Mouse (Mus musculus): Measurements from ENCODE around the gene Klhl18. TPM values are rescaled to one million over a fixed set of nuclear protein-coding genes. Genes with fewer than 3 reads are reported as not detected.
A peak's percentile ranks its signal among the peaks of the same experiment; 100 is the strongest.

The Klhl18 gene
- 10.5 and 14.3 TPM in 2 replicates for polyA plus RNA-seq (2014; fragmentation: Nextera tagmentation; extraction: Ambion mirVana)

DNA sequence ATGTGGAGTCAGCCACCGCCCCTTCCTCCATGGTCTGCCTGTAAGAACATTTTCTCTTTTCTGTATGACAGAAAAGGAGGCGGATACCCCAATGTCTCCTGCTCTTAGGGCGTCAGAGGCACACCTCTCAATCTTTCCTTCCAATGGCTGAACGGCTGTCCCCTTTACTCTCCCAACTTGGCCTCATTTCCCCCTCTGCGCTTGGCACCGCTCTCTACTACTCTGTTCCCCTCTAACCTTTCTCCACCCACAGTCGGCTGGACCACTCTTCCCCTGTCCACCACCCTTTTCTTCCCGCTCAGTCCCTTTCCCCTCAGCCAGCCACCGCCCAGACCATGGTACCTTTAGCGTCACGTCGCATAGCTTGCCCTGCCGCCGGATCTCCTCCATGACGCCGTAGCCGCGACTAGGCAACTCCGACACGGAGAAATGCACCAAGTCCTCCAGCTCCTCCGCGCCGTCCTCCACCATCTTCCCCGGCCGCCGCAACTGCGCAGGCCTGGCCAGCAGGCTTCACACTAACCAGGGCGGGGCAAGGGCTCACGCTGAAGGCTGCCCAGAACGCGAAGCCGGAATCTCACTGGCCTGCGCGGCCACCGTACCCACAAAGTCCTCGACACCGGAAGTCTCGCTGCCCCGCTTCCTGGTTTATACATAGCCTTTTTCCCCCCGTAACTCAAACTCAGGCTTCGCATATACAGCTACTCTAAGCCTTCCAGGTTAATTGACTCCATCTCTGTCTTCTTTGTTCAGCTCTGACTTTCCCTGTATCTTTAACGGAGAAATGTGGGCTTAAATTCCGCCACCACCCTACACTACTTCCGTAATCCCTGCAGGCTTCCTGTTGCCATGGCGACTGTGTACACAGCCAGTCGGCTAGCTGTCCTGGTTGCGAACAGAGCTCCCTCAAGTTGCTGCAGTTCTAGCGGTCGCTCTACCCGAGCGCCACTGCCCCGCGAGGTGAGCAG, at the start of gene Klhl18, which contains the start of gene Kif9:
Gene Klhl18 (minus strand): TSS at position 571 of the 968 bp plus-strand sequence.
Gene Kif9 (plus strand): TSS at position 835 of the 968 bp plus-strand sequence.
- peak; percentile 99 for ATAC-seq
- peak within 1 kb of the TSS; percentile 71 for H3K4me3 ChIP-seq (ENCODE audit: low read depth, low read length)
- H3K36me3 ChIP-seq (ENCODE audit: control insufficient read depth, insufficient read depth, low read length) = no peaks in the 10 kb centered on the region
- under 1% methylated on average over 53 of the region's 53 CpGs for WGBS
- DNase-seq (ENCODE audit: low spot score) = peak; percentile 98
- peak within 1 kb of the TSS; percentile 69 for H3K4me2 ChIP-seq (ENCODE audit: low read length)
- peak within 1 kb of the TSS; percentile 84 for H3K27ac ChIP-seq (ENCODE audit: low read depth, low read length)
- peaks cover 10% of the 10 kb centered on the region for H3K4me1 ChIP-seq (ENCODE audit: control insufficient read depth, insufficient read depth, low read length)
- H3K9me3 ChIP-seq (replicated peaks; ENCODE audit: control insufficient read depth, low read length) = no peaks in the 10 kb centered on the region
- no peaks in the 10 kb centered on the region for H3K27me3 ChIP-seq (replicated peaks; ENCODE audit: control insufficient read depth, insufficient read depth, low read length)
- peak within 1 kb of the TSS; percentile 86 for H3K9ac ChIP-seq (ENCODE audit: low read length)

DNA sequence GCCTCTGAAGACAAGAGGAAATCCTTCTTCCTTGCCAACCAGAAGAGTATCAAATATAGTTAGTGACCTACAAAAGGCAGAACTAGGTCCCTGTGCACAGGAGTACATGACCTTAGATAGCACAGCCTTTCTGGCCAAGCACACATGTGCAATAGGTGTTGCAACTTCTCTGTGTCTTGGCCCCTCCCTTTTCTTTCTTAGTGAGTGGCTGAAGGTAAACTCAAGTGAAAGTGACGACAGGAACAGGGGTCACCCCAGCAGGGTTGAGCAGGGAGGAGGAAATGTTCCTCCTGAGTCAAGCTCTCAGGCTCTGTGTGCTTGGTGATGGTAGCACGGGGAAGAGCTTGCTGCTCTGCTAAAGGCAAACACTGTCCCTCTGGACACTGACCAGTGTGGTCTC, 49.2 kb upstream of the Klhl18 start:
- Histone ChIP-seq H3K9me3 (replicated peaks; ENCODE audit: control insufficient read depth, low read length) (no peaks in the 10 kb centered on the region), H3K27ac (ENCODE audit: low read depth, low read length) (no peak overlapping the region), H3K27me3 (replicated peaks; ENCODE audit: control insufficient read depth, insufficient read depth, low read length) (no peaks in the 10 kb centered on the region), H3K4me2 (ENCODE audit: low read length) (no peak overlapping the region), H3K4me3 (ENCODE audit: low read depth, low read length) (no peak overlapping the region), H3K36me3 (ENCODE audit: control insufficient read depth, insufficient read depth, low read length) (no peaks in the 10 kb centered on the region), H3K9ac (ENCODE audit: low read length) (no peak overlapping the region), H3K4me1 (ENCODE audit: control insufficient read depth, insufficient read depth, low read length) (no peaks in the 10 kb centered on the region)
- DNase-seq (ENCODE audit: low spot score) = no peak
- no peak for ATAC-seq
- 53% methylated on average over 2 of the region's 2 CpGs for WGBS

DNA sequence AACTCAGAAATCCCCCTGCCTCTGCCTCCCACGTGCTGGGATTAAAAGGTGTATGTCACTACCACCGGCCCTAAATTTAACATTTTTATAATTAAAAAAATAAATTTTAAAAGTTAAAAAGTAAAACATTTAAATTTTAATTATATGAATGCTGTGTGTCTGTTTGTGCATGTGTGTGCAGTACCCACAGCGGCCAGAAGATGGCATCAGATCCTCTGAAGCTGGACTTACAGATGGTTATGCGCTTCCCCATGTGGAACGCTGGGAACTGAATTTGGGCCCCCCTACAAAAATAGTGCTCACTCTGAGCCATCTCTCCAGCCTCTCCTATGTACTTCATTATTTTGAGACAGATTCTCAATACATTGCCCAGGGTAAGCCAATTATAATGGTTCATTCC, 14.4 kb upstream of the Klhl18 start:
- H3K9me3 ChIP-seq (replicated peaks; ENCODE audit: control insufficient read depth, low read length) = peaks cover 5% of the 10 kb centered on the region; the same call in 1 of the 2 replicates
- DNase-seq (ENCODE audit: low spot score) (no peak), ATAC-seq (no peak)
- H3K4me2 ChIP-seq (ENCODE audit: low read length) = no peak overlapping the region
- H3K9ac ChIP-seq (ENCODE audit: low read length) = no peak overlapping the region
- H3K4me1 ChIP-seq (ENCODE audit: control insufficient read depth, insufficient read depth, low read length) = no peaks in the 10 kb centered on the region
- no peaks in the 10 kb centered on the region for H3K36me3 ChIP-seq (ENCODE audit: control insufficient read depth, insufficient read depth, low read length)
- WGBS = 64% methylated on average over 5 of the region's 5 CpGs
- H3K27ac ChIP-seq (ENCODE audit: low read depth, low read length) = no peak overlapping the region
- H3K4me3 ChIP-seq (ENCODE audit: low read depth, low read length) = no peak overlapping the region
- H3K27me3 ChIP-seq (replicated peaks; ENCODE audit: control insufficient read depth, insufficient read depth, low read length) = no peaks in the 10 kb centered on the region

- Histone ChIP-seq H3K4me1 (ENCODE audit: control insufficient read depth, insufficient read depth, low read length) (no peaks in the 10 kb centered on the region), H3K4me2 (ENCODE audit: low read length) (no peak overlapping the region), H3K9me3 (replicated peaks; ENCODE audit: control insufficient read depth, low read length) (peaks cover 5% of the 10 kb centered on the region; the same call in 1 of the 2 replicates), H3K9ac (ENCODE audit: low read length) (no peak overlapping the region), H3K36me3 (ENCODE audit: control insufficient read depth, insufficient read depth, low read length) (no peaks in the 10 kb centered on the region), H3K27me3 (replicated peaks; ENCODE audit: control insufficient read depth, insufficient read depth, low read length) (no peaks in the 10 kb centered on the region), H3K27ac (ENCODE audit: low read depth, low read length) (no peak overlapping the region), H3K4me3 (ENCODE audit: low read depth, low read length) (no peak overlapping the region)
- DNase-seq (ENCODE audit: low spot score) (no peak), ATAC-seq (no peak)
- 20% methylated on average over 4 of the region's 4 CpGs for WGBS
These were observed 12.3 kb upstream of the Klhl18 start for GRCm38 (mm10) chr9:110488841-110489240.

DNA sequence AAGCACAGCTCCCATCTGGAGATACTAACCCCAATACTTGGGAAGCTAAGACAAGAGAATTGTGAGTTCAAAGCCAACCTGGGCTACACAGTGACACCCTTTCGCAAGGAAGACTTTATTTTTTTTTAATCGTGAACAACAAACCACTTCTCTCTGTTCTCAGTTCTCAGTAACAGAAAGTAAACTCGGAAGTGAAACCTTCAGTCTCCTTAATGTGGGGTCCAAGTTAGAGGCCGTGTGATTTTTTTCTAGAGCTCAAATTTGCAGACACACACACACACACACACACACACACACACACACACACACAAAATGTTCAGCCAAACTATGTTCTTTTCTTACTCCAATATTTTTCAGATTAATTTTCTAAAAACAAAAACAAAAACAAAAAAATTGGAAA, 2.1 kb upstream of the Klhl18 start:
- no peak for DNase-seq (ENCODE audit: low spot score)
- Histone ChIP-seq H3K27ac (ENCODE audit: low read depth, low read length) (no peak overlapping the region), H3K9me3 (replicated peaks; ENCODE audit: control insufficient read depth, low read length) (no peaks in the 10 kb centered on the region), H3K36me3 (ENCODE audit: control insufficient read depth, insufficient read depth, low read length) (no peaks in the 10 kb centered on the region), H3K27me3 (replicated peaks; ENCODE audit: control insufficient read depth, insufficient read depth, low read length) (no peaks in the 10 kb centered on the region), H3K4me1 (ENCODE audit: control insufficient read depth, insufficient read depth, low read length) (peaks cover 10% of the 10 kb centered on the region), H3K4me2 (ENCODE audit: low read length) (no peak overlapping the region), H3K4me3 (ENCODE audit: low read depth, low read length) (no peak overlapping the region), H3K9ac (ENCODE audit: low read length) (no peak overlapping the region)
- no peak for ATAC-seq
- 83% methylated on average over 4 of the region's 4 CpGs for WGBS

- H3K9me3 ChIP-seq (replicated peaks; ENCODE audit: control insufficient read depth, low read length) = no peaks in the 10 kb centered on the region
- ATAC-seq = no peak
- H3K36me3 ChIP-seq (ENCODE audit: control insufficient read depth, insufficient read depth, low read length) = no peaks in the 10 kb centered on the region
- DNase-seq (ENCODE audit: low spot score) = no peak
- H3K9ac ChIP-seq (ENCODE audit: low read length) = no peak overlapping the region
- no peaks in the 10 kb centered on the region for H3K27me3 ChIP-seq (replicated peaks; ENCODE audit: control insufficient read depth, insufficient read depth, low read length)
- H3K27ac ChIP-seq (ENCODE audit: low read depth, low read length) = no peak overlapping the region
- no peak overlapping the region for H3K4me3 ChIP-seq (ENCODE audit: low read depth, low read length)
- WGBS = 56% methylated on average over 11 of the region's 11 CpGs
- peaks cover 10% of the 10 kb centered on the region for H3K4me1 ChIP-seq (ENCODE audit: control insufficient read depth, insufficient read depth, low read length)
- no peak overlapping the region for H3K4me2 ChIP-seq (ENCODE audit: low read length)
These were observed 1.5 kb upstream of the Klhl18 start for GRCm38 (mm10) chr9:110477951-110478350.

- Histone ChIP-seq H3K9me3 (replicated peaks; ENCODE audit: control insufficient read depth, low read length) (no peaks in the 10 kb centered on the region), H3K36me3 (ENCODE audit: control insufficient read depth, insufficient read depth, low read length) (no peaks in the 10 kb centered on the region), H3K27me3 (replicated peaks; ENCODE audit: control insufficient read depth, insufficient read depth, low read length) (no peaks in the 10 kb centered on the region), H3K4me3 (ENCODE audit: low read depth, low read length) (no peak overlapping the region), H3K9ac (ENCODE audit: low read length) (no peak overlapping the region), H3K4me2 (ENCODE audit: low read length) (no peak overlapping the region), H3K27ac (ENCODE audit: low read depth, low read length) (no peak overlapping the region), H3K4me1 (ENCODE audit: control insufficient read depth, insufficient read depth, low read length) (no peaks in the 10 kb centered on the region)
- WGBS = 86% methylated on average over 3 of the region's 3 CpGs
- DNase-seq (ENCODE audit: low spot score) = no peak
- ATAC-seq = no peak
These were observed 10.3 kb downstream of the Klhl18 start for GRCm38 (mm10) chr9:110466179-110466578.

- H3K36me3 ChIP-seq (ENCODE audit: control insufficient read depth, insufficient read depth, low read length) = no peaks in the 10 kb centered on the region
- no peak overlapping the region for H3K9ac ChIP-seq (ENCODE audit: low read length)
- no peak for ATAC-seq
These were observed 11.2 kb downstream of the Klhl18 start for GRCm38 (mm10) chr9:110465336-110465735.

DNA sequence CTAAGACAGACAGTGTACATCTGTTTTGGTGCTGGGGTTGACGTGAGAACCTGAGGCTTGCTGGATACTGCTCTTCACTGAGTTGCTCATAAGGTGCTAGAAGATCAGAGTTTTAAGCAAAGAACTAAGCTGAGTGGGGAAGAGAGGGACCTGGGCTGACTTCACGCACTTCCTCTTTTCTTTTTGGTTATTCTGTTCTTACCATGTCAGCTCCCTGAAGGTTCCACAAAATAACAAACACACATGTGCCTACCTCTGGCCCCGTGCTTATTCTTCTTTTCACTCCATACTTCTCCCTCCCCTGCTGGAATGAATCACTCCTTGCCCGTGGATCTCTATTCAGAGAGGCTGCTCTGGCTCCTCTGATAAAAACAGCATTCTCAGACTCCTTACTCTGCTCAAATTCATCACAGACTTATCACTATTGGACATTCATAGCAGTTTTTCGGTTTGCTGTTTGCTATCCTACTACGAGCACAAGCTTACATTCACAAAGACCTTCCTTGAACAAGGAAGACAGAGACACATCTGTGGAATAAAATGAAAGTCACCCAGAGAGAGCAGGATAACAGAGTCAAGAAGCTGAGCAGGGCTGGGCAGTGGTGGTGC, 12.4 kb downstream of the Klhl18 start:
- WGBS = 93% methylated on average over 6 of the region's 6 CpGs
- DNase-seq (ENCODE audit: low spot score) (no peak), ATAC-seq (no peak)
- no peaks in the 10 kb centered on the region for H3K9me3 ChIP-seq (replicated peaks; ENCODE audit: control insufficient read depth, low read length)
- no peak overlapping the region for H3K4me2 ChIP-seq (ENCODE audit: low read length)
- no peaks in the 10 kb centered on the region for H3K27me3 ChIP-seq (replicated peaks; ENCODE audit: control insufficient read depth, insufficient read depth, low read length)
- H3K27ac ChIP-seq (ENCODE audit: low read depth, low read length) = no peak overlapping the region
- no peaks in the 10 kb centered on the region for H3K36me3 ChIP-seq (ENCODE audit: control insufficient read depth, insufficient read depth, low read length)
- H3K4me1 ChIP-seq (ENCODE audit: control insufficient read depth, insufficient read depth, low read length) = no peaks in the 10 kb centered on the region
- no peak overlapping the region for H3K4me3 ChIP-seq (ENCODE audit: low read depth, low read length)
- no peak overlapping the region for H3K9ac ChIP-seq (ENCODE audit: low read length)

More at GRCm38 (mm10) chr9:110465336-110465735, 11.2 kb downstream of the Klhl18 start:
- no peak overlapping the region for H3K4me2 ChIP-seq (ENCODE audit: low read length)
- no peak for DNase-seq (ENCODE audit: low spot score)
- no peak overlapping the region for H3K27ac ChIP-seq (ENCODE audit: low read depth, low read length)
- no peaks in the 10 kb centered on the region for H3K9me3 ChIP-seq (replicated peaks; ENCODE audit: control insufficient read depth, low read length)
- WGBS = 92% methylated on average over 6 of the region's 6 CpGs
- no peaks in the 10 kb centered on the region for H3K27me3 ChIP-seq (replicated peaks; ENCODE audit: control insufficient read depth, insufficient read depth, low read length)
- no peak overlapping the region for H3K4me3 ChIP-seq (ENCODE audit: low read depth, low read length)
- no peaks in the 10 kb centered on the region for H3K4me1 ChIP-seq (ENCODE audit: control insufficient read depth, insufficient read depth, low read length)

Measured in forebrain, embryonic 14.5 days (tissue).